8 mouse cellular contexts compared by ENCODE assay signal in genomic region chr4:103119229-103120027, GRCm38 (mm10). TPM values are rescaled to one million over a fixed set of nuclear protein-coding genes. Genes with fewer than 3 reads are reported as not detected.
DNase-seq lines count a peak whose midpoint lies in the region; ATAC-seq and TF ChIP-seq lines count a peak whose summit lies in the region.

No protein-coding gene starts in this region.

- TF ChIP-seq EP300 in liver, postnatal 0 days (IDR thresholded peaks at IDR 0.05; ENCODE audit: low read depth), result no peak
- no peak for TF ChIP-seq EP300 in stomach, postnatal 0 days (optimal IDR thresholded peaks at IDR 0.05)

- peak overlapping the region; percentile 73 for H3K4me2 ChIP-seq in forebrain, embryonic 16.5 days (ENCODE audit: low read length)
- peak overlapping the region; percentile 66 for H3K4me2 ChIP-seq in liver, postnatal 0 days (ENCODE audit: low read depth, low read length)
- H3K4me2 ChIP-seq in neural tube, embryonic 13.5 days, result peak overlapping the region; percentile 86
- H3K4me2 ChIP-seq in stomach, postnatal 0 days (replicated peaks; ENCODE audit: low read depth), result peak overlapping the region; percentile 69

- WGBS in forebrain, embryonic 16.5 days, result under 1% methylated on average over 78 of the region's 111 CpGs
- WGBS in liver, postnatal 0 days (ENCODE audit: insufficient replicate concordance), result under 1% methylated on average over 68 of the region's 111 CpGs
- under 1% methylated on average over 73 of the region's 111 CpGs for WGBS in neural tube, embryonic 13.5 days
- under 1% methylated on average over 77 of the region's 111 CpGs for WGBS in stomach, postnatal 0 days

- DNase-seq in ES-CJ7 (ENCODE audit: low read depth, low spot score), result peak; percentile 69
- peak; percentile 74 to 88 for DNase-seq in cerebellum, adult 18-20 months
- peak; percentile 83 for DNase-seq in heart, postnatal 25 days (ENCODE audit: low spot score)
- DNase-seq in layer of hippocampus, adult 18-20 months (ENCODE audit: low spot score in 2 of 2), result peak; percentile 64 to 73
- DNase-seq in liver, postnatal 0 days, result peak; percentile 88
- peak; percentile 86 for DNase-seq in stomach, postnatal 0 days (ENCODE audit: low spot score)

- H3K9me3 ChIP-seq in forebrain, embryonic 16.5 days (ENCODE audit: control insufficient read depth, low read length), result no peaks in the 10 kb centered on the region
- H3K9me3 ChIP-seq in liver, postnatal 0 days (ENCODE audit: low read length), result no peaks in the 10 kb centered on the region
- H3K9me3 ChIP-seq in neural tube, embryonic 13.5 days, result no peaks in the 10 kb centered on the region
- no peaks in the 10 kb centered on the region for H3K9me3 ChIP-seq in stomach, postnatal 0 days (ENCODE audit: control insufficient read depth, low read length)

- intact Hi-C loops in heart, postnatal 25 days (cut with DNase I), result loop anchor here (5.0 to 10.0 kb wide), 4 partner anchors 93 to 1755 kb away; partner anchors contain the start of gene Oma1

- no peaks in the 10 kb centered on the region for H3K27me3 ChIP-seq in forebrain, embryonic 16.5 days (replicated peaks; ENCODE audit: control insufficient read depth, insufficient read depth, low read length)
- no peaks in the 10 kb centered on the region for H3K27me3 ChIP-seq in liver, postnatal 0 days (ENCODE audit: insufficient read depth, low read length)
- no peaks in the 10 kb centered on the region for H3K27me3 ChIP-seq in neural tube, embryonic 13.5 days
- no peaks in the 10 kb centered on the region for H3K27me3 ChIP-seq in stomach, postnatal 0 days (ENCODE audit: control insufficient read depth, insufficient read depth, low read length)

- H3K9ac ChIP-seq in forebrain, embryonic 16.5 days (replicated peaks; ENCODE audit: low read depth, low read length), result peak overlapping the region; percentile 84
- peak overlapping the region; percentile 95 for H3K9ac ChIP-seq in liver, postnatal 0 days (replicated peaks)
- H3K9ac ChIP-seq in neural tube, embryonic 13.5 days, result peak overlapping the region; percentile 85
- H3K9ac ChIP-seq in stomach, postnatal 0 days (ENCODE audit: low read length), result peak overlapping the region; percentile 97

- peak; percentile 16; the same call in 1 of the 2 replicates for TF ChIP-seq CTCF in liver, postnatal 0 days (IDR thresholded peaks at IDR 0.05; ENCODE audit: low read depth)
- 0 out of 2 replicates have a peak, but pooled peaks have one; percentile 26 for TF ChIP-seq CTCF in stomach, postnatal 0 days (IDR thresholded peaks at IDR 0.05; ENCODE audit: low read depth)

- peak; percentile 42 for ATAC-seq in forebrain, embryonic 16.5 days
- ATAC-seq in liver, postnatal 0 days, result peak; percentile 77
- ATAC-seq in neural tube, embryonic 13.5 days (ENCODE audit: low read depth), result peak; percentile 55
- ATAC-seq in stomach, postnatal 0 days (ENCODE audit: low FRiP score, low TSS enrichment), result peak; percentile 85

- peak overlapping the region; percentile 85 for H3K4me3 ChIP-seq in forebrain, embryonic 16.5 days (replicated peaks; ENCODE audit: low read length)
- peak overlapping the region; percentile 90 for H3K4me3 ChIP-seq in liver, postnatal 0 days (ENCODE audit: low read depth, low read length)
- H3K4me3 ChIP-seq in neural tube, embryonic 13.5 days, result peak overlapping the region; percentile 85
- H3K4me3 ChIP-seq in stomach, postnatal 0 days (ENCODE audit: low read depth, low read length), result peak overlapping the region; percentile 90

- H3K27ac ChIP-seq in forebrain, embryonic 16.5 days (ENCODE audit: low read length), result peak overlapping the region; percentile 72
- H3K27ac ChIP-seq in liver, postnatal 0 days (ENCODE audit: low read depth), result peak overlapping the region; percentile 99
- peak overlapping the region; percentile 88 for H3K27ac ChIP-seq in neural tube, embryonic 13.5 days (replicated peaks)
- H3K27ac ChIP-seq in stomach, postnatal 0 days (replicated peaks), result peak overlapping the region; percentile 99

- no peaks in the 10 kb centered on the region for H3K36me3 ChIP-seq in forebrain, embryonic 16.5 days (ENCODE audit: control insufficient read depth, insufficient read depth)
- peaks cover 5% of the 10 kb centered on the region for H3K36me3 ChIP-seq in liver, postnatal 0 days (replicated peaks; ENCODE audit: insufficient read depth, low read length)
- peaks cover 6% of the 10 kb centered on the region for H3K36me3 ChIP-seq in neural tube, embryonic 13.5 days
- H3K36me3 ChIP-seq in stomach, postnatal 0 days (ENCODE audit: control insufficient read depth, insufficient read depth, low read length), result 0 out of 2 replicates have a peak, but pooled peaks cover 3% of the 10 kb centered on the region

- peaks cover 23% of the 10 kb centered on the region for H3K4me1 ChIP-seq in forebrain, embryonic 16.5 days (replicated peaks; ENCODE audit: control insufficient read depth, insufficient read depth, low read length)
- peaks cover 24% of the 10 kb centered on the region for H3K4me1 ChIP-seq in liver, postnatal 0 days (ENCODE audit: insufficient read depth)
- peaks cover 43% of the 10 kb centered on the region for H3K4me1 ChIP-seq in neural tube, embryonic 13.5 days (replicated peaks)
- H3K4me1 ChIP-seq in stomach, postnatal 0 days (replicated peaks; ENCODE audit: control insufficient read depth, insufficient read depth), result no peaks in the 10 kb centered on the region; the same call in 1 of the 2 replicates

RNA-seq across cellular contexts. Expression of gene Wdr78, which starts 5.1 kb away (rescaled TPM):
- polyA plus RNA-seq in forebrain, embryonic 16.5 days (2015; fragmentation: Nextera tagmentation; extraction: Ambion mirVana), result 3.8 and 4.6 TPM in 2 replicates
- 1 to 10 TPM in 1 of 2 experiments, under 1 TPM in 1; 0.64 to 1.6 TPM for total RNA-seq in heart, postnatal 25 days (2021)
- 10 to 100 TPM; 13.2 to 14.1 TPM for total RNA-seq in layer of hippocampus, adult 18-20 months (2021)
- polyA plus RNA-seq in liver, postnatal 0 days (2015; fragmentation: Nextera tagmentation; extraction: Ambion mirVana), result 0.06 and 0.12 TPM in 2 replicates
- polyA plus RNA-seq in neural tube, embryonic 13.5 days (2015; fragmentation: Nextera tagmentation; extraction: Ambion mirVana), result 4.6 TPM in 2 replicates
- 0.25 and 0.28 TPM in 2 replicates for polyA plus RNA-seq in stomach, postnatal 0 days (2015; fragmentation: Nextera tagmentation; extraction: Ambion mirVana)

RNA-seq across cellular contexts. Expression of gene Mier1, which starts 5.2 kb away (rescaled TPM):
- polyA plus RNA-seq in forebrain, embryonic 16.5 days (2015; fragmentation: Nextera tagmentation; extraction: Ambion mirVana), result 34.0 and 38.7 TPM in 2 replicates
- 10 to 100 TPM; 31.1 to 35.6 TPM for total RNA-seq in heart, postnatal 25 days (2021)
- 10 to 100 TPM; 50.7 to 51.3 TPM for total RNA-seq in layer of hippocampus, adult 18-20 months (2021)
- 22.6 and 25.4 TPM in 2 replicates for polyA plus RNA-seq in liver, postnatal 0 days (2015; fragmentation: Nextera tagmentation; extraction: Ambion mirVana)
- 33.5 and 33.7 TPM in 2 replicates for polyA plus RNA-seq in neural tube, embryonic 13.5 days (2015; fragmentation: Nextera tagmentation; extraction: Ambion mirVana)
- polyA plus RNA-seq in stomach, postnatal 0 days (2015; fragmentation: Nextera tagmentation; extraction: Ambion mirVana), result 24.8 and 31.1 TPM in 2 replicates

Comparison
In these comparisons a context has a peak if more than half of its experiments do, and no peak if none do; other contexts are left out.
1. Peak in every context shown above with its lines: DNase-seq, ATAC-seq, H3K4me3 ChIP-seq and H3K27ac ChIP-seq.